Mouse (Mus musculus): Measurements from ENCODE around the gene Srpr. TPM values are rescaled to one million over a fixed set of nuclear protein-coding genes. Genes with fewer than 3 reads are reported as not detected.

Srpr gene
- polyA plus RNA-seq, 1 experiment from 2014 or later = 94.2 TPM

GRCm38 (mm10) chr9:35198351-35198750 is 1.6 kb upstream of the Srpr start:
- Histone ChIP-seq H3K36me3 (no peaks in the 10 kb centered on the region), H3K4me2 (replicated peaks) (no peak overlapping the region), H3K9ac (no peak overlapping the region), H3K27ac (no peak overlapping the region), H3K27me3 (no peaks in the 10 kb centered on the region), H3K4me3 (no peak overlapping the region), H3K4me1 (peaks cover 8% of the 10 kb centered on the region), H3K9me3 (replicated peaks) (no peaks in the 10 kb centered on the region)
- WGBS = 73% methylated on average over 10 of the region's 10 CpGs
- no peak for ATAC-seq (ENCODE audit: low FRiP score)

- Histone ChIP-seq H3K9ac (peak overlapping the region; percentile 69), H3K4me1 (peaks cover 8% of the 10 kb centered on the region), H3K36me3 (peaks cover under 1% of the 10 kb centered on the region), H3K27me3 (no peaks in the 10 kb centered on the region), H3K4me3 (peak overlapping the region; percentile 54), H3K27ac (no peak overlapping the region), H3K4me2 (replicated peaks) (peak overlapping the region; percentile 64), H3K9me3 (replicated peaks) (no peaks in the 10 kb centered on the region)
- WGBS = 26% methylated on average over 18 of the region's 18 CpGs
- peak; percentile 80 for ATAC-seq (ENCODE audit: low FRiP score)
These were observed 817 bp upstream of the Srpr start for GRCm38 (mm10) chr9:35198945-35199771.

- WGBS = 67% methylated on average over 9 of the region's 9 CpGs
- ATAC-seq (ENCODE audit: low FRiP score) = no peak
- Histone ChIP-seq H3K27me3 (no peaks in the 10 kb centered on the region), H3K9me3 (replicated peaks) (no peaks in the 10 kb centered on the region), H3K36me3 (peaks cover 14% of the 10 kb centered on the region), H3K27ac (no peak overlapping the region), H3K9ac (peak overlapping the region; percentile 69; the same call in 1 of the 2 replicates), H3K4me2 (replicated peaks) (peak overlapping the region; percentile 64), H3K4me1 (peaks cover 8% of the 10 kb centered on the region), H3K4me3 (peak overlapping the region; percentile 54)
These were observed 620 bp downstream of the Srpr start for GRCm38 (mm10) chr9:35200529-35201060.

- no peaks in the 10 kb centered on the region for H3K9me3 ChIP-seq (replicated peaks)
These were observed 3.6 kb downstream of the Srpr start for GRCm38 (mm10) chr9:35203536-35203935.

GRCm38 (mm10) chr9:35204421-35204820 is 4.4 kb downstream of the Srpr start:
- peaks cover 42% of the 10 kb centered on the region for H3K36me3 ChIP-seq
- no peak overlapping the region for H3K9ac ChIP-seq
- no peak overlapping the region for H3K27ac ChIP-seq
- no peak overlapping the region for H3K4me2 ChIP-seq (replicated peaks)
- H3K27me3 ChIP-seq = no peaks in the 10 kb centered on the region
- ATAC-seq (ENCODE audit: low FRiP score) = no peak
- peaks cover 8% of the 10 kb centered on the region for H3K4me1 ChIP-seq
- no peaks in the 10 kb centered on the region for H3K9me3 ChIP-seq (replicated peaks)
- H3K4me3 ChIP-seq = no peak overlapping the region
- 96% methylated on average over 2 of the region's 2 CpGs for WGBS

More at GRCm38 (mm10) chr9:35203536-35203935, 3.6 kb downstream of the Srpr start:
- Histone ChIP-seq H3K4me3 (no peak overlapping the region), H3K9ac (no peak overlapping the region), H3K27me3 (no peaks in the 10 kb centered on the region), H3K4me2 (replicated peaks) (no peak overlapping the region), H3K27ac (no peak overlapping the region), H3K4me1 (peaks cover 8% of the 10 kb centered on the region), H3K36me3 (peaks cover 42% of the 10 kb centered on the region)
- 79% methylated on average over 3 of the region's 3 CpGs for WGBS
- ATAC-seq (ENCODE audit: low FRiP score) = no peak

GRCm38 (mm10) chr9:35210542-35211474 is 10.8 kb downstream of the Srpr start, which contains the start of gene Foxred1:
TSS of gene Foxred1 (minus strand) at chr9:35211055.
- Histone ChIP-seq H3K36me3 (peaks cover 55% of the 10 kb centered on the region), H3K4me3 (peak within 1 kb of the TSS; percentile 78), H3K9me3 (replicated peaks) (no peaks in the 10 kb centered on the region), H3K4me2 (replicated peaks) (peak within 1 kb of the TSS; percentile 89), H3K27me3 (no peaks in the 10 kb centered on the region), H3K9ac (peak within 1 kb of the TSS; percentile 91), H3K27ac (peak within 1 kb of the TSS; percentile 95), H3K4me1 (peaks cover 18% of the 10 kb centered on the region)
- WGBS = under 1% methylated on average over 72 of the region's 72 CpGs
- ATAC-seq (ENCODE audit: low FRiP score) = peak; percentile 100

- 37% methylated on average over 26 of the region's 26 CpGs for WGBS
- Histone ChIP-seq H3K4me2 (replicated peaks) (peak overlapping the region; percentile 89), H3K4me1 (peaks cover 18% of the 10 kb centered on the region), H3K27me3 (no peaks in the 10 kb centered on the region), H3K4me3 (peak overlapping the region; percentile 78), H3K9me3 (replicated peaks) (no peaks in the 10 kb centered on the region), H3K9ac (peak overlapping the region; percentile 84), H3K27ac (peak overlapping the region; percentile 49; the same call in 1 of the 2 replicates), H3K36me3 (peaks cover 55% of the 10 kb centered on the region)
- ATAC-seq (ENCODE audit: low FRiP score) = no peak
These were observed 11.9 kb downstream of the Srpr start for GRCm38 (mm10) chr9:35211573-35212511.

GRCm38 (mm10) chr9:35217963-35218362 is 18.0 kb downstream of the Srpr start:
- Histone ChIP-seq H3K4me1 (no peaks in the 10 kb centered on the region), H3K4me3 (no peak overlapping the region), H3K27ac (no peak overlapping the region), H3K9me3 (replicated peaks) (no peaks in the 10 kb centered on the region), H3K9ac (no peak overlapping the region), H3K36me3 (peaks cover 83% of the 10 kb centered on the region), H3K4me2 (replicated peaks) (no peak overlapping the region), H3K27me3 (no peaks in the 10 kb centered on the region)
- 83% methylated on average over 1 of the region's 1 CpGs for WGBS
- ATAC-seq (ENCODE audit: low FRiP score) = no peak

- H3K9ac ChIP-seq = no peak overlapping the region
- ATAC-seq (ENCODE audit: low FRiP score) = no peak
- peaks cover 61% of the 10 kb centered on the region for H3K36me3 ChIP-seq
- H3K27me3 ChIP-seq = no peaks in the 10 kb centered on the region
- H3K9me3 ChIP-seq (replicated peaks) = no peaks in the 10 kb centered on the region
- H3K27ac ChIP-seq = no peak overlapping the region
- H3K4me2 ChIP-seq (replicated peaks) = no peak overlapping the region
- no peaks in the 10 kb centered on the region for H3K4me1 ChIP-seq
- 99% methylated on average over 3 of the region's 3 CpGs for WGBS
- no peak overlapping the region for H3K4me3 ChIP-seq
These were observed 23.5 kb downstream of the Srpr start for GRCm38 (mm10) chr9:35223466-35223865.

GRCm38 (mm10) chr9:35228671-35229070 is 28.7 kb downstream of the Srpr start:
- Histone ChIP-seq H3K27me3 (no peaks in the 10 kb centered on the region), H3K27ac (no peak overlapping the region), H3K9me3 (replicated peaks) (no peaks in the 10 kb centered on the region), H3K36me3 (peaks cover 36% of the 10 kb centered on the region), H3K9ac (no peak overlapping the region), H3K4me1 (no peaks in the 10 kb centered on the region), H3K4me2 (replicated peaks) (no peak overlapping the region), H3K4me3 (no peak overlapping the region)
- no peak for ATAC-seq (ENCODE audit: low FRiP score)
- WGBS = 92% methylated on average over 3 of the region's 3 CpGs

GRCm38 (mm10) chr9:35235996-35236395 is 36.0 kb downstream of the Srpr start:
- Histone ChIP-seq H3K4me1 (no peaks in the 10 kb centered on the region), H3K9me3 (replicated peaks) (no peaks in the 10 kb centered on the region), H3K9ac (no peak overlapping the region), H3K36me3 (peaks cover 30% of the 10 kb centered on the region), H3K27me3 (no peaks in the 10 kb centered on the region), H3K27ac (no peak overlapping the region), H3K4me2 (replicated peaks) (no peak overlapping the region), H3K4me3 (no peak overlapping the region)
- ATAC-seq (ENCODE audit: low FRiP score) = no peak
- 48% methylated on average over 3 of the region's 3 CpGs for WGBS

Measured in hindbrain, embryonic 12.5 days (tissue).